Mouse (Mus musculus): ENCODE data around the gene Gm3248. TPM values are rescaled to one million over a fixed set of nuclear protein-coding genes. Genes with fewer than 3 reads are reported as not detected.
"Not testable (repeated sequence)": the region's sequence is repeated elsewhere in the genome, so short reads cannot be mapped to it uniquely, and the experiment has no call there.

Gene Gm3248
- polyA plus RNA-seq (2015; fragmentation: Nextera tagmentation; extraction: Ambion mirVana), result 0.33 and 0.44 TPM in 2 replicates

- WGBS, result 0% methylated on average over 10 of the region's 23 CpGs
- peak; percentile 26 for DNase-seq (ENCODE audit: low spot score)
- H3K4me3 ChIP-seq (ENCODE audit: low read depth, low read length), result peak within 1 kb of the TSS; percentile 36
- H3K36me3 ChIP-seq (ENCODE audit: control insufficient read depth, insufficient read depth, low read length); ATAC-seq (ENCODE audit: low FRiP score, low TSS enrichment); H3K27me3 ChIP-seq (ENCODE audit: control insufficient read depth, insufficient read depth, low read length); H3K27ac ChIP-seq (replicated peaks); H3K4me1 ChIP-seq (replicated peaks; ENCODE audit: control insufficient read depth, insufficient read depth); H3K9me3 ChIP-seq (ENCODE audit: control insufficient read depth, low read length); H3K9ac ChIP-seq (ENCODE audit: low read length): not testable (repeated sequence)
- H3K4me2 ChIP-seq (replicated peaks; ENCODE audit: low read depth), result peak within 1 kb of the TSS; percentile 64
Measured at GRCm38 (mm10) chr14:5961635-5962034, at the start of gene Gm3248. Gm3248 (minus strand) TSS chr14:5961745.

- not testable (repeated sequence) for H3K36me3 ChIP-seq (ENCODE audit: control insufficient read depth, insufficient read depth, low read length); H3K4me3 ChIP-seq (ENCODE audit: low read depth, low read length); ATAC-seq (ENCODE audit: low FRiP score, low TSS enrichment); H3K4me2 ChIP-seq (replicated peaks; ENCODE audit: low read depth); H3K9ac ChIP-seq (ENCODE audit: low read length); H3K27me3 ChIP-seq (ENCODE audit: control insufficient read depth, insufficient read depth, low read length); H3K9me3 ChIP-seq (ENCODE audit: control insufficient read depth, low read length); DNase-seq (ENCODE audit: low spot score); H3K4me1 ChIP-seq (replicated peaks; ENCODE audit: control insufficient read depth, insufficient read depth); H3K27ac ChIP-seq (replicated peaks)
- 79% methylated on average over 3 of the region's 7 CpGs for WGBS
Measured at GRCm38 (mm10) chr14:5987136-5987535, 25.6 kb upstream of the Gm3248 start.

GRCm38 (mm10) chr14:5979037-5979436 is 17.5 kb upstream of the Gm3248 start, which contains the start of gene Gm3453:
Gm3453 (minus strand) TSS chr14:5979137.
- H3K36me3 ChIP-seq (ENCODE audit: control insufficient read depth, insufficient read depth, low read length); H3K4me2 ChIP-seq (replicated peaks; ENCODE audit: low read depth); DNase-seq (ENCODE audit: low spot score); H3K27me3 ChIP-seq (ENCODE audit: control insufficient read depth, insufficient read depth, low read length); H3K9ac ChIP-seq (ENCODE audit: low read length); H3K27ac ChIP-seq (replicated peaks); H3K4me1 ChIP-seq (replicated peaks; ENCODE audit: control insufficient read depth, insufficient read depth); H3K4me3 ChIP-seq (ENCODE audit: low read depth, low read length); ATAC-seq (ENCODE audit: low FRiP score, low TSS enrichment); H3K9me3 ChIP-seq (ENCODE audit: control insufficient read depth, low read length): not testable (repeated sequence)
- WGBS, result 70% methylated on average over 2 of the region's 2 CpGs

GRCm38 (mm10) chr14:5962441-5962840 is 896 bp upstream of the Gm3248 start:
- H3K9me3 ChIP-seq (ENCODE audit: control insufficient read depth, low read length); H3K36me3 ChIP-seq (ENCODE audit: control insufficient read depth, insufficient read depth, low read length); H3K27me3 ChIP-seq (ENCODE audit: control insufficient read depth, insufficient read depth, low read length); ATAC-seq (ENCODE audit: low FRiP score, low TSS enrichment); H3K9ac ChIP-seq (ENCODE audit: low read length); H3K27ac ChIP-seq (replicated peaks); H3K4me3 ChIP-seq (ENCODE audit: low read depth, low read length); DNase-seq (ENCODE audit: low spot score); H3K4me1 ChIP-seq (replicated peaks; ENCODE audit: control insufficient read depth, insufficient read depth); H3K4me2 ChIP-seq (replicated peaks; ENCODE audit: low read depth): not testable (repeated sequence)
- 24% methylated on average over 4 of the region's 4 CpGs for WGBS

- DNase-seq (ENCODE audit: low spot score), result peak; percentile 15
Measured at GRCm38 (mm10) chr14:5961102-5961501, 443 bp downstream of the Gm3248 start.

GRCm38 (mm10) chr14:5960479-5960878 is 1.1 kb downstream of the Gm3248 start:
- H3K4me2 ChIP-seq (replicated peaks; ENCODE audit: low read depth); H3K36me3 ChIP-seq (ENCODE audit: control insufficient read depth, insufficient read depth, low read length); H3K4me1 ChIP-seq (replicated peaks; ENCODE audit: control insufficient read depth, insufficient read depth); ATAC-seq (ENCODE audit: low FRiP score, low TSS enrichment); DNase-seq (ENCODE audit: low spot score); H3K4me3 ChIP-seq (ENCODE audit: low read depth, low read length); H3K27me3 ChIP-seq (ENCODE audit: control insufficient read depth, insufficient read depth, low read length); H3K9ac ChIP-seq (ENCODE audit: low read length); H3K27ac ChIP-seq (replicated peaks); H3K9me3 ChIP-seq (ENCODE audit: control insufficient read depth, low read length): not testable (repeated sequence)
- WGBS, result 0% methylated on average over 3 of the region's 10 CpGs
- TF ChIP-seq CTCF (IDR thresholded peaks at IDR 0.05; ENCODE audit: low read depth), result peak; percentile 41

More at GRCm38 (mm10) chr14:5961102-5961501, 443 bp downstream of the Gm3248 start:
- not testable (repeated sequence) for H3K27ac ChIP-seq (replicated peaks); H3K27me3 ChIP-seq (ENCODE audit: control insufficient read depth, insufficient read depth, low read length); ATAC-seq (ENCODE audit: low FRiP score, low TSS enrichment); H3K4me1 ChIP-seq (replicated peaks; ENCODE audit: control insufficient read depth, insufficient read depth); H3K36me3 ChIP-seq (ENCODE audit: control insufficient read depth, insufficient read depth, low read length); H3K9ac ChIP-seq (ENCODE audit: low read length); H3K9me3 ChIP-seq (ENCODE audit: control insufficient read depth, low read length)
- under 1% methylated on average over 22 of the region's 24 CpGs for WGBS
- H3K4me3 ChIP-seq (ENCODE audit: low read depth, low read length), result peak overlapping the region; percentile 36
- H3K4me2 ChIP-seq (replicated peaks; ENCODE audit: low read depth), result peak overlapping the region; percentile 64

GRCm38 (mm10) chr14:5923276-5923675 is 38.3 kb downstream of the Gm3248 start:
- H3K4me3 ChIP-seq (ENCODE audit: low read depth, low read length); H3K9ac ChIP-seq (ENCODE audit: low read length); H3K27me3 ChIP-seq (ENCODE audit: control insufficient read depth, insufficient read depth, low read length); H3K9me3 ChIP-seq (ENCODE audit: control insufficient read depth, low read length); DNase-seq (ENCODE audit: low spot score); H3K27ac ChIP-seq (replicated peaks); ATAC-seq (ENCODE audit: low FRiP score, low TSS enrichment); H3K4me1 ChIP-seq (replicated peaks; ENCODE audit: control insufficient read depth, insufficient read depth); H3K4me2 ChIP-seq (replicated peaks; ENCODE audit: low read depth); H3K36me3 ChIP-seq (ENCODE audit: control insufficient read depth, insufficient read depth, low read length): not testable (repeated sequence)
- WGBS, result 55% methylated on average over 7 of the region's 7 CpGs

- not testable (repeated sequence) for H3K9ac ChIP-seq (ENCODE audit: low read length); H3K4me1 ChIP-seq (replicated peaks; ENCODE audit: control insufficient read depth, insufficient read depth); H3K36me3 ChIP-seq (ENCODE audit: control insufficient read depth, insufficient read depth, low read length); H3K9me3 ChIP-seq (ENCODE audit: control insufficient read depth, low read length); DNase-seq (ENCODE audit: low spot score); H3K4me2 ChIP-seq (replicated peaks; ENCODE audit: low read depth); H3K4me3 ChIP-seq (ENCODE audit: low read depth, low read length); H3K27me3 ChIP-seq (ENCODE audit: control insufficient read depth, insufficient read depth, low read length); H3K27ac ChIP-seq (replicated peaks); ATAC-seq (ENCODE audit: low FRiP score, low TSS enrichment)
- WGBS, result 78% methylated on average over 4 of the region's 4 CpGs
Measured at GRCm38 (mm10) chr14:5918330-5918942, 43.1 kb downstream of the Gm3248 start.

- not testable (repeated sequence) for H3K4me2 ChIP-seq (replicated peaks; ENCODE audit: low read depth); H3K9me3 ChIP-seq (ENCODE audit: control insufficient read depth, low read length); H3K36me3 ChIP-seq (ENCODE audit: control insufficient read depth, insufficient read depth, low read length); H3K9ac ChIP-seq (ENCODE audit: low read length); H3K4me3 ChIP-seq (ENCODE audit: low read depth, low read length); DNase-seq (ENCODE audit: low spot score); ATAC-seq (ENCODE audit: low FRiP score, low TSS enrichment); H3K27ac ChIP-seq (replicated peaks); H3K4me1 ChIP-seq (replicated peaks; ENCODE audit: control insufficient read depth, insufficient read depth); H3K27me3 ChIP-seq (ENCODE audit: control insufficient read depth, insufficient read depth, low read length)
- WGBS, result 70% methylated on average over 2 of the region's 2 CpGs
Measured at GRCm38 (mm10) chr14:5913701-5914100, 47.8 kb downstream of the Gm3248 start.
